In the genomic region with DNA sequence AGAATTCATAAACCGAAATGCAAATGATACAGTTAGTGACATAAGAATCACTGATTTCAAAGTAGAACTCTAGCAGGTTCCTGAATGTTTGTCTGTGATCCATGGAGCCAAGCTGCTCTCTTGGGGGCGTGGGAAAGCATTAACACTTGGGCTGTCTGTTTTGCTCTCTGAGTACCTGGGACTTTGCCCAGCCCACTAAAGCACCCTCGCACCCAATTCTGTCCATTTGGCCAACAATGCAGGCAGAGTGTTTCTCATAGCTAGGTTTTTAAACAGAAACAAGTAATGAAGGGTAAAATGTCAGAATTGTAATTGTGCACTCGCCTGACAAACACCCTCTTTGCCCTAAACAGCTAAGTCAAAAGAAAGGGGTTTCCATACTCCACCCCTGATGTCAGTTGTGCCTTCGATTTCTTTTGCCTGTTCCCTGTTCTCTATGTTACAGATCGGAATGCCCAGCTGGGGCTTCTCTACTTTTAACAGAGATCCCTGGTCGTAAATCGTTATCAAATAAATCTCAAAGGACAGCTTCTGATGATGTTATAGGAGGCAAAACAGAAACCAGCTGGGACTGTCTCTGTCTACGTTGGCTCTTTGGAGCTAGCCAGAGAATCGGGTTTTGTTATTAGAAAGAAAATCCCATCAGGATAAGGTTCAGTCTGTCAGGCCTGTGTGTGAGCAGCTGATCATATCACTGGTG, we compare ENCODE assay signal across 13 mouse cellular contexts. TPM values are rescaled to one million over a fixed set of nuclear protein-coding genes. Genes with fewer than 3 reads are reported as not detected.
DNase-seq lines count a peak whose midpoint lies in the region; ATAC-seq and TF ChIP-seq lines count a peak whose summit lies in the region.
"Had no signal": no experiment of that assay in that cellular context is flagged by ENCODE, and none has a peak within 500 bp of the region (broad histone marks: within the 10 kb centered on the region; RNA-seq: fewer than 3 reads in every experiment).

No protein-coding gene starts in this region.

- no peaks in the 10 kb centered on the region for H3K27me3 ChIP-seq in heart, embryonic 14.5 days (ENCODE audit: control insufficient read depth, insufficient read depth, low read length)
- H3K27me3 ChIP-seq in liver, postnatal 0 days (ENCODE audit: insufficient read depth, low read length), result no peaks in the 10 kb centered on the region
- no peaks in the 10 kb centered on the region for H3K27me3 ChIP-seq in liver, embryonic 12.5 days (replicated peaks)
- H3K27me3 ChIP-seq in forebrain, embryonic 14.5 days (replicated peaks; ENCODE audit: control insufficient read depth, insufficient read depth, low read length), result no peaks in the 10 kb centered on the region
- no peaks in the 10 kb centered on the region for H3K27me3 ChIP-seq in stomach, embryonic 14.5 days (ENCODE audit: control insufficient read depth, insufficient read depth, low read length)
- H3K27me3 ChIP-seq: CH12.LX; hindbrain, embryonic 15.5 days had no signal

- no peaks in the 10 kb centered on the region for H3K9me3 ChIP-seq in heart, embryonic 14.5 days (ENCODE audit: control insufficient read depth, low read length)
- H3K9me3 ChIP-seq in liver, postnatal 0 days (ENCODE audit: low read length), result no peaks in the 10 kb centered on the region
- H3K9me3 ChIP-seq in liver, embryonic 12.5 days (replicated peaks), result no peaks in the 10 kb centered on the region
- H3K9me3 ChIP-seq in forebrain, embryonic 14.5 days (replicated peaks; ENCODE audit: control insufficient read depth, low read length), result no peaks in the 10 kb centered on the region
- H3K9me3 ChIP-seq in stomach, embryonic 14.5 days (ENCODE audit: control insufficient read depth, low read depth, low read length), result no peaks in the 10 kb centered on the region
- H3K9me3 ChIP-seq: hindbrain, embryonic 15.5 days had no signal

- no peaks in the 10 kb centered on the region for H3K36me3 ChIP-seq in heart, embryonic 14.5 days (ENCODE audit: control insufficient read depth, insufficient read depth, low read length)
- no peaks in the 10 kb centered on the region for H3K36me3 ChIP-seq in liver, postnatal 0 days (replicated peaks; ENCODE audit: insufficient read depth, low read length)
- no peaks in the 10 kb centered on the region for H3K36me3 ChIP-seq in liver, embryonic 12.5 days
- H3K36me3 ChIP-seq in forebrain, embryonic 14.5 days (ENCODE audit: control insufficient read depth, insufficient read depth, low read length), result no peaks in the 10 kb centered on the region
- H3K36me3 ChIP-seq in stomach, embryonic 14.5 days (ENCODE audit: control insufficient read depth, insufficient read depth, low read length), result no peaks in the 10 kb centered on the region
- H3K36me3 ChIP-seq: hindbrain, embryonic 15.5 days had no signal

- WGBS in heart, embryonic 14.5 days, result 70% methylated on average over 10 of the region's 10 CpGs
- WGBS in liver, postnatal 0 days (ENCODE audit: insufficient replicate concordance), result 70% methylated on average over 10 of the region's 10 CpGs
- WGBS in liver, embryonic 12.5 days (ENCODE audit: insufficient replicate concordance), result 68% methylated on average over 10 of the region's 10 CpGs
- WGBS in forebrain, embryonic 14.5 days, result 52% methylated on average over 10 of the region's 10 CpGs
- WGBS in stomach, embryonic 14.5 days, result 38% methylated on average over 10 of the region's 10 CpGs

- peak overlapping the region; percentile 7 to 43; a peak in 3 of 4 replicates for H3K4me3 ChIP-seq in heart, embryonic 14.5 days (ENCODE audit: control insufficient read depth in 1 of 2, insufficient read depth in 1 of 2, low read depth in 1 of 2, low read length in 2 of 2)
- H3K4me3 ChIP-seq in liver, postnatal 0 days (ENCODE audit: low read depth, low read length), result no peak overlapping the region
- H3K4me3 ChIP-seq in liver, embryonic 12.5 days, result no peak overlapping the region
- H3K4me3 ChIP-seq in forebrain, embryonic 14.5 days (ENCODE audit: low read depth, low read length), result no peak overlapping the region
- peak overlapping the region; percentile 2; the same call in 1 of the 2 replicates for H3K4me3 ChIP-seq in stomach, embryonic 14.5 days (ENCODE audit: low read depth, low read length)
- H3K4me3 ChIP-seq: hindbrain, embryonic 15.5 days had no signal

- no peak for TF ChIP-seq CTCF in liver, postnatal 0 days (IDR thresholded peaks at IDR 0.05; ENCODE audit: low read depth)

- peak overlapping the region; percentile 63 for H3K4me2 ChIP-seq in heart, embryonic 14.5 days (ENCODE audit: low read length)
- 0 out of 2 replicates have a peak overlapping the region, but pooled peaks have one; percentile 11 for H3K4me2 ChIP-seq in liver, postnatal 0 days (ENCODE audit: low read depth, low read length)
- H3K4me2 ChIP-seq in liver, embryonic 12.5 days, result no peak overlapping the region
- H3K4me2 ChIP-seq in forebrain, embryonic 14.5 days (ENCODE audit: low read length), result peak overlapping the region; percentile 28
- peak overlapping the region; percentile 61 for H3K4me2 ChIP-seq in stomach, embryonic 14.5 days (replicated peaks; ENCODE audit: low read depth, low read length)
- H3K4me2 ChIP-seq: hindbrain, embryonic 15.5 days had no signal

- 0 out of 4 replicates have a peak overlapping the region, but pooled peaks of 1 of the 2 experiments have one; percentile 24 for H3K27ac ChIP-seq in heart, embryonic 14.5 days (replicated peaks in 1 of 2; ENCODE audit: control insufficient read depth in 1 of 2, insufficient read depth in 1 of 2, low read depth in 2 of 2, low read length in 2 of 2)
- H3K27ac ChIP-seq in liver, postnatal 0 days (ENCODE audit: low read depth), result no peak overlapping the region
- H3K27ac ChIP-seq in liver, embryonic 12.5 days, result no peak overlapping the region
- H3K27ac ChIP-seq in forebrain, embryonic 14.5 days (ENCODE audit: low read depth, low read length), result peak overlapping the region; percentile 9; the same call in 1 of the 2 replicates
- peak overlapping the region; percentile 52; the same call in 1 of the 2 replicates for H3K27ac ChIP-seq in stomach, embryonic 14.5 days (ENCODE audit: low read length)
- H3K27ac ChIP-seq: hindbrain, embryonic 15.5 days had no signal

- no peak for ATAC-seq in heart, embryonic 14.5 days (ENCODE audit: insufficient number of reproducible peaks, insufficient read depth, low FRiP score, low read depth)
- ATAC-seq in liver, postnatal 0 days, result no peak
- no peak for ATAC-seq in liver, embryonic 12.5 days
- ATAC-seq in forebrain, embryonic 14.5 days, result peak; percentile 43; the same call in 1 of the 2 replicates
- no peak; the same call in 1 of the 2 replicates for ATAC-seq in stomach, embryonic 14.5 days (ENCODE audit: insufficient number of reproducible peaks, insufficient read depth, low FRiP score, low read depth)
- no peak for ATAC-seq in megakaryocyte progenitor cell, adult 5-6 weeks (replicated peaks; ENCODE audit: poor library complexity)

- no peak for DNase-seq in heart, adult 9 months (ENCODE audit: low spot score in 2 of 2)
- DNase-seq in liver, postnatal 0 days, result no peak
- peak; percentile 42 for DNase-seq in forebrain, embryonic 14.5 days (ENCODE audit: low spot score)
- DNase-seq in spleen, adult 12 weeks (ENCODE audit: low spot score), result no peak
- DNase-seq: lung, postnatal 4 days; spleen, adult 18-20 months; thymus, postnatal 25 days had no signal

- peak overlapping the region; percentile 32; the same call in 1 of the 2 replicates for H3K9ac ChIP-seq in heart, embryonic 14.5 days (ENCODE audit: low read length)
- H3K9ac ChIP-seq in liver, postnatal 0 days (replicated peaks), result no peak overlapping the region
- H3K9ac ChIP-seq in liver, embryonic 12.5 days, result no peak overlapping the region
- no peak overlapping the region for H3K9ac ChIP-seq in forebrain, embryonic 14.5 days (ENCODE audit: low read length)
- H3K9ac ChIP-seq in stomach, embryonic 14.5 days (replicated peaks; ENCODE audit: low read depth, low read length), result no peak overlapping the region
- H3K9ac ChIP-seq: hindbrain, embryonic 15.5 days had no signal

- TF ChIP-seq EP300 in liver, postnatal 0 days (IDR thresholded peaks at IDR 0.05; ENCODE audit: low read depth), result no peak

- peaks cover 32 to 61% of the 10 kb centered on the region in 2 experiments for H3K4me1 ChIP-seq in heart, embryonic 14.5 days (ENCODE audit: control insufficient read depth in 2 of 2, insufficient read depth in 2 of 2, low read length in 2 of 2)
- no peaks in the 10 kb centered on the region for H3K4me1 ChIP-seq in liver, postnatal 0 days (ENCODE audit: insufficient read depth)
- H3K4me1 ChIP-seq in liver, embryonic 12.5 days, result peaks cover 4% of the 10 kb centered on the region; the same call in 1 of the 2 replicates
- H3K4me1 ChIP-seq in forebrain, embryonic 14.5 days (ENCODE audit: control insufficient read depth, insufficient read depth, low read length), result no peaks in the 10 kb centered on the region
- H3K4me1 ChIP-seq in stomach, embryonic 14.5 days (ENCODE audit: control insufficient read depth, insufficient read depth, low read length), result peaks cover 9% of the 10 kb centered on the region; the same call in 1 of the 2 replicates

RNA-seq across cellular contexts. Expression of a gene that starts 5.1 kb away (rescaled TPM):
- 88.5 and 96.2 TPM in 2 replicates for polyA plus RNA-seq in heart, embryonic 14.5 days (2014; fragmentation: Nextera tagmentation; extraction: Ambion mirVana)
- polyA plus RNA-seq in liver, postnatal 0 days (2015; fragmentation: Nextera tagmentation; extraction: Ambion mirVana), result 21.0 and 27.2 TPM in 2 replicates
- 10.9 and 12.2 TPM in 2 replicates for polyA plus RNA-seq in liver, embryonic 12.5 days (2016; fragmentation: Nextera tagmentation; extraction: Ambion mirVana)
- 14.1 and 22.6 TPM in 2 replicates for polyA plus RNA-seq in forebrain, embryonic 14.5 days (2014; fragmentation: Nextera tagmentation; extraction: Ambion mirVana)
- 96.2 and 112 TPM in 2 replicates for polyA plus RNA-seq in stomach, embryonic 14.5 days (2014; fragmentation: Nextera tagmentation; extraction: Ambion mirVana)
- total RNA-seq in megakaryocyte progenitor cell, adult 5-6 weeks (2015), result 0.12 and 0.32 TPM in 2 replicates
- total RNA-seq in megakaryocyte progenitor cell, adult 5-6 weeks (2017), result 0.71 and 3.1 TPM in 2 replicates

Comparison
In these comparisons a context has a peak if more than half of its experiments do, and no peak if none do; other contexts are left out.
1. H3K27ac ChIP-seq: peak in forebrain, embryonic 14.5 days (single experiment) and stomach, embryonic 14.5 days (single experiment); none in liver, postnatal 0 days (single experiment) and liver, embryonic 12.5 days (single experiment).
2. H3K4me3 ChIP-seq: peak in heart, embryonic 14.5 days (2 of 2) and stomach, embryonic 14.5 days (single experiment); none in liver, postnatal 0 days (single experiment), liver, embryonic 12.5 days (single experiment) and forebrain, embryonic 14.5 days (single experiment).